Mouse (Mus musculus) hindbrain, embryonic 13.5 days (tissue): ENCODE measurements at regions not wholly inside any gene's neighbourhood (a gene's known extent, or its start where the extent isn't known, plus 50 kb on each side); places are given as distances from the start of the nearest gene placed in this dataset.

ENCODE experiments used
- ATAC-seq: fragments of 200-750 bp; cut with Nextera tagmentation; 2 replicates; pipeline ENCODE4 v1.8.0; 2017; ENCODE audit warnings: moderate TSS enrichment; ENCODE audit not compliant: low FRiP score
- H3K27ac ChIP-seq: fragments of 300-500 bp; sonication (generic); 2 replicates; pipeline ENCODE4 v1.5.1; 2015; ENCODE audit warnings: inconsistent platforms, mild to moderate bottlenecking, moderate library complexity
- H3K27me3 ChIP-seq: fragments of 300-500 bp; sonication (generic); 2 replicates; pipeline ENCODE4 v1.6.1; 2015; ENCODE audit warnings: mild to moderate bottlenecking, inconsistent platforms
- H3K36me3 ChIP-seq: fragments of 300-500 bp; sonication (generic); 2 replicates; pipeline ENCODE4 v1.6.1; 2015; ENCODE audit warnings: mild to moderate bottlenecking, inconsistent platforms
- H3K4me1 ChIP-seq: fragments of 300-500 bp; sonication (generic); replicated peaks from 2 replicates; pipeline ENCODE4 v1.6.1; 2015; ENCODE audit warnings: inconsistent platforms
- H3K4me2 ChIP-seq: fragments of 300-500 bp; sonication (generic); 2 replicates; pipeline ENCODE4 v1.6.1; 2015; ENCODE audit warnings: inconsistent platforms, mild to moderate bottlenecking, moderate library complexity
- H3K4me3 ChIP-seq: fragments of 300-500 bp; sonication (generic); 2 replicates; pipeline ENCODE4 v1.5.1; 2015; ENCODE audit warnings: mild to moderate bottlenecking, inconsistent platforms
- H3K9ac ChIP-seq: fragments of 300-500 bp; sonication (generic); 2 replicates; pipeline ENCODE4 v1.6.1; 2015; ENCODE audit warnings: mild to moderate bottlenecking, inconsistent platforms
- H3K9me3 ChIP-seq: fragments of 300-500 bp; sonication (generic); 2 replicates; pipeline ENCODE4 v1.6.1; 2016; ENCODE audit warnings: inconsistent platforms
- WGBS: fragments of 180-500 bp; shearing (Covaris S2); methylation state at CpG from one replicate; pipeline ENCODE4 v1.1.7; 2015; 5-methylcytosine and 5-hydroxymethylcytosine counted together

DNA sequence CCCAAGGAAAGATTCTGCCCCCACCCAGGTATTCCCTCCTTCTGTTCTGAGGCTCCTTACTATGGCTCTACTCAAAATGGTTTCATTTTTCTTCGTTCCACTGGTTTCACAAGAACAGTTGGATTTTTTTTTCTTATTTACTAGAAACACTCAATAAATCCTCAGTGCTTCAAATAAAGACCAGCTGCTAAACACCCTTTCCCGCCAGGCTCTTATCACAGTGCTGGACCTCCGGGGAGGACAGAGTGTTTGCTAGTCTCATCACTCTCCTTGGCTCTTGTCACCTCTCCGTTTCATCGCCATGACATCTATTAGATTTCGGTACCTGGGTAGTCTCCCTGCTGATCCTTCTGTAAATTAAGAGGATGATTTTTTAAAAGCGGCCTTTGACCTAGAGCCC lies 293.7 kb downstream of the Gm9195 start:
- Histone ChIP-seq H3K27ac (no peak overlapping the region), H3K9me3 (no peaks in the 10 kb centered on the region), H3K36me3 (no peaks in the 10 kb centered on the region), H3K9ac (no peak overlapping the region), H3K4me3 (no peak overlapping the region), H3K27me3 (no peaks in the 10 kb centered on the region), H3K4me1 (peaks cover 5% of the 10 kb centered on the region; the same call in 1 of the 2 replicates), H3K4me2 (no peak overlapping the region)
- no peak for ATAC-seq
- WGBS: 52% methylated on average over 7 of the region's 7 CpGs

DNA sequence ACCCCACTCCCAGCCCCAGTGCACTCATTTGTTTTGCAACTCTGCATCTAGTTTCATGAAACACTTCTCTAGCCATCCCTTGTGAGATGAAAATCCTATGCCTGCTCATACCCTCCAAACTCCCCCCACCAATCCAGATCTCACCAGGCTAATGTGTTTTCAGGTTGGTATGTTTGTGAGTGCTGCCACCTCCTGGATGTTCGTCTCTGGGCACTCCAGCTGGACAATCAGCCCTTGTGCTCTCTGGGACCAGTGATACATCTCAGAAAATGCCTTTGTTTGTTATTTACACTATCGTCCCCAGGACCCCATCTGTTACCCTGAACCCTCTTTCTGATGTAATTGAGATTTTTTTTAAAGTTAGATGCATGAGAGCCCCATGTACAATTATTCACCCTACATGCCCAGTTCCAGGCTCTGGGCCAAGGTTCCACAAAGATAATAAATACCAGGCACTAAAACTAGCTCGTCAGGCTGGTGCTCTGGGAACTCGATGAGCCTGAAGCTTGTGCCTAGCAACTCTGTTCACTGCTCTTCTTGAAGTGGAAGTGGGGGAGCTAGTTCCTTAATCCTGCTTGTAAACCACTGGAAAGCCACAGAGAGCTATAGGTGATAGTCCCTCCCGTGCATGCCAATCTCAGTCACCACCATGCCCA lies 304.2 kb downstream of the Gm9195 start:
- no peaks in the 10 kb centered on the region for H3K9me3 ChIP-seq
- no peak overlapping the region for H3K9ac ChIP-seq
- H3K27me3 ChIP-seq: no peaks in the 10 kb centered on the region
- no peaks in the 10 kb centered on the region for H3K36me3 ChIP-seq
- H3K4me2 ChIP-seq: no peak overlapping the region
- WGBS: 33% methylated on average over 5 of the region's 5 CpGs
- H3K4me1 ChIP-seq: no peaks in the 10 kb centered on the region
- peak; percentile 79 for ATAC-seq
- H3K4me3 ChIP-seq: no peak overlapping the region
- H3K27ac ChIP-seq: no peak overlapping the region

DNA sequence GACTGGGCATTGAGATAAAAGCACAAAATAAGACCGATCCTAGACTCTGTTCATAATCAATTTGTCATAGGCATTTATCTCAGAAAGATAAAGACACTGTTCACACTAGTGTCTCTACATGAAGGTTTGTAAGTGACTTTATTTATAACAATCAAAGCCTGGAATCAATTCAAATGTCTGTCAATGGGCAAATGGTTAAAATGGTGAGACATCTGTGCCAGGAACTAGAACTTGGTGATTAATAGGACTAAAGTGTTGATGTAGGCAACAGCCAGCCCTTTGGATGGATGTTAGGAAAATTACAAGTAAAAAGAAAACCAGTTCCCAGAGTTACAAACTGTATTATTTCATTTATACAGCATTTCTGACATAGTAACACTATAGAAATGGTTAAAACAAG lies 315.9 kb downstream of the Gm9195 start:
- no peak overlapping the region for H3K27ac ChIP-seq
- H3K4me1 ChIP-seq: no peaks in the 10 kb centered on the region
- no peak overlapping the region for H3K4me3 ChIP-seq
- 86% methylated on average over 1 of the region's 1 CpGs for WGBS
- ATAC-seq: no peak
- H3K36me3 ChIP-seq: no peaks in the 10 kb centered on the region
- H3K9me3 ChIP-seq: no peaks in the 10 kb centered on the region
- no peak overlapping the region for H3K9ac ChIP-seq
- H3K4me2 ChIP-seq: no peak overlapping the region
- H3K27me3 ChIP-seq: no peaks in the 10 kb centered on the region

DNA sequence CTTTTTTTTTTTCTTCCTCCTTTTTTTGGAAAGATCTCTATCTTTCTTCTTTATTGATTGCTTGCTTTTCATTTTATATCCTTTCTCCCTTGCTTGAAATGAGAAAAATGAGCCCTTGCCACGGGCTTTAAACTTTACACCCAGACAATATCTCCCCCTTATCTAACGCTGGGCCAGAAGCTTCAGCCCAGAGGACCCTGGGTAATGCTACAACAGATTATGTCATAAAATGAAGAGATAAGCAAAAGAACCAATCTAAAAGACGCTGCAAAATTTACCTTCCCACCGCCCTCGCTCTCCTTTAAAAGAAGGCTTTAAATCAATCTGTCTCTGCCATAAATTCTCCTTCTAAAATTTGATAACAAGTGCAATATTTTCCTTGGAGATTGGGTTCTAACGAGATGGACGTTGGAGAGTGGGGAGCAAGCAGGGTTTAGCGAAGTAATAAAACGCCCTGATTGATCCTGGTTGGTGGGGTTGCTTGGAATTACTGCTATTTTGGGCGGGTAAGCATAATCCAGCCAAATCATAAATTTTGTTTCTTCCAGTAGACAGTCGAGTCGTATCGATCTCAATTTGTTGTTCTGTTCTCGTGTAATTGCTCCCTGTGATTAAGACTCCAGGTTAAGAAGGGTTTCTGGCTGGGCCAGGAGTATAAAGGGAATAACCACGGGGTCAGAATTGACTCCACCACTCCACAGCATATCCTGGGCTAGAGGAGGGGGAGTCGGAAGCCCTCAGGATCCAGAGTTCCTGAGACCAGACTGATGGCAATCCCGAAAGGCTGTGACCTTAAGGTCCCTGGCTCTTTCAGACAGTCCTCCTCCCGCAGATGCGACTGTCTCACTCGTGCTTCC lies 318.9 kb downstream of the Gm9195 start:
- H3K4me3 ChIP-seq: no peak overlapping the region
- H3K4me1 ChIP-seq: no peaks in the 10 kb centered on the region
- no peaks in the 10 kb centered on the region for H3K27me3 ChIP-seq
- no peak overlapping the region for H3K9ac ChIP-seq
- H3K27ac ChIP-seq: no peak overlapping the region
- no peak overlapping the region for H3K4me2 ChIP-seq
- no peaks in the 10 kb centered on the region for H3K36me3 ChIP-seq
- no peaks in the 10 kb centered on the region for H3K9me3 ChIP-seq
- WGBS: 79% methylated on average over 20 of the region's 20 CpGs
- no peak for ATAC-seq

DNA sequence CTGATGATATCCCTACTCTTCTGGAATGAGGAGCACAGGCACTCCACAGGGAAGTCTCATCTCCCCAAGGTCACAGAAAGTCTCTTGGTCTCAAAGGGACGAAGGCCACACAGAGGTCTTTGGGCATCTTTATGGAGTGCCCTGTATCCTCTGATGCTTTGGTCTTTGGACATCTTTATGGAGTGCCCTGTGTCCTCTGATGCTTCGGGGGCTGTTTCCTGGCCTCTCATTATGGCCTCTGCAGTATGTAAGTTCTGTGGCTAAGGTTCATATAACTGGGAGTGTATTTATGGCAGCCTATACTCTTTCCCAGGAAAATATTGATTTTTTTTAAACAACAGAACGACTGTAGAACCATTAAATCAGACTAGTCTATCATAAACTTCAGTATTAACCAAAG lies 319.9 kb downstream of the Gm9195 start:
- Histone ChIP-seq H3K9ac (no peak overlapping the region), H3K4me1 (no peaks in the 10 kb centered on the region), H3K4me2 (no peak overlapping the region), H3K4me3 (no peak overlapping the region), H3K9me3 (no peaks in the 10 kb centered on the region), H3K27ac (no peak overlapping the region), H3K27me3 (no peaks in the 10 kb centered on the region), H3K36me3 (no peaks in the 10 kb centered on the region)
- no peak for ATAC-seq
- 81% methylated on average over 3 of the region's 3 CpGs for WGBS

DNA sequence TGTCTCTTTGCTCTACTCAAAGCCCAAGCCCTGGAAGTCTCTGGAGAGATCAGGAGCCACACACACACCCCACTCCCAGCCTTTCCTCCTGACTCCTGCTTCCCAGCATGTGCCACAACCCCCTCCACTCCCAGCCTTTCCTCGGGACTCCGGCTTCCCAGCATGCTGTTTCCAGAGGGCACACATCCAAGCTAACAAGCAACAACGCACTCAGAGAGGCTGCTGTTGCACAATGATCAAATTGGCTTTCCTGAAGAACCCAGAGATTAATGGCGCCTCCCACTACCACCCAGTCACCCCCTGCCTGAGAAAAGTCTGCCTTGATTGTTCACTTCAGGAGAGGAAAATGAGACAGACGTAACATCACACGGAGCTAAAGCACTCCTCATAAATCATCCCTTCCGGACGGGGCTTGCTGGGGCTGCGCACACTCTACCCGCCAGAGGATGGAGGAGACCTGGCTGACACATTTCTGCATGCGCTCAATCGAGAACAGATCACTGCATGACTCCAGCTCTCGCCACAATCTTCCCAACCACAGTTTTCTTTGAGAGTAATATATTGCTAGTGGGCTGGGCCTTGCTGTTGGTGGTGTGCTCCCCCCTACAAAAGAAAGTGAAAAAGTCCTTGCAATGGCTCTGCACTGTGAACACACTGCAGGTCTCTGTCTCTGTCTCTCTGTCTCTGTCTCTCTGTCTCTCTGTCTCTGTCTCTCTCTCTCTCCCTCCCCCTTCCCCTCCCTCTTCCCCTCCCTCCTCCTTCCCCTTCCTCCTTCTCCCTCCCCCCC lies 332.9 kb downstream of the Gm9195 start:
- 0 out of 2 replicates have a peak overlapping the region, but pooled peaks have one; percentile 4 for H3K4me3 ChIP-seq
- no peaks in the 10 kb centered on the region for H3K36me3 ChIP-seq
- peak overlapping the region; percentile 70 for H3K27ac ChIP-seq
- WGBS: 18% methylated on average over 13 of the region's 13 CpGs
- H3K4me1 ChIP-seq: peaks cover 11% of the 10 kb centered on the region
- no peaks in the 10 kb centered on the region for H3K27me3 ChIP-seq
- no peaks in the 10 kb centered on the region for H3K9me3 ChIP-seq
- H3K4me2 ChIP-seq: peak overlapping the region; percentile 38
- H3K9ac ChIP-seq: no peak overlapping the region
- ATAC-seq: peak; percentile 82

DNA sequence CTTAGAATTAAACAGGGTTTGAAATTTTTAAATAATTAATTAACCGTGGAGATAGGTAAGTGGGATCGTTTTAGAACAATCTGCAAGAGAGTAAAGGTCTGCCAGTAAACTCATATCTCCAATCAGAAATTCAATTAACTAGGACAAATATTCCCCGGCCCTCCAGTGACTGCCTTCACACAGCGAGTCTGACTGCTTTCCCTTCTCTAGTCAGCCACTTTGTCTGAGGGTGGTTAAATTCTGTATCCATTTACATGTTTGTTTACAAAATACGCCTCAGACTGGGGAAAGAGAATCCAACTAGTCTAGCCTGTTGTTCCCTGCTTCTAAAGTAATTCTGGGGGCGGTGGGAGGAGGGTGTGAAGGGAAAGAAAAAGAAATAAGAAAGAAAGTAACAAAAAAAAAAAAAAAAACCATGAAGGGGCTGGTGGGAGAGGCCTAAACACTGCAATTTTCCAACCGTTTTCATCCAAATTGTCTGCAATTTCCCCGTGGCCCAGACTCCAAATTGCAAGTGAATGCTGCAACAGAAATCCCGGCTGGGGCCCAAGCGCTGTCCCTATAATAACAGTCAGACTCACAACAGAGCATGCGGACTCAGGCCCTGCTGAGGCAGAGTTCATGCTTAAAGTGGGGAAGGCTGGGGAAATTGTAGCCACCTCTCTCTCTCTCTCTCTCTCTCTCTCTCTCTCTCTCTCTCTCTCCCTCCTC lies 336.3 kb downstream of the Gm9195 start:
- Histone ChIP-seq H3K36me3 (no peaks in the 10 kb centered on the region), H3K27ac (peak overlapping the region; percentile 35; the same call in 1 of the 2 replicates), H3K27me3 (no peaks in the 10 kb centered on the region), H3K4me3 (no peak overlapping the region), H3K9me3 (no peaks in the 10 kb centered on the region), H3K4me1 (peaks cover 17% of the 10 kb centered on the region), H3K9ac (no peak overlapping the region), H3K4me2 (no peak overlapping the region)
- ATAC-seq: no peak
- WGBS: 25% methylated on average over 11 of the region's 11 CpGs

DNA sequence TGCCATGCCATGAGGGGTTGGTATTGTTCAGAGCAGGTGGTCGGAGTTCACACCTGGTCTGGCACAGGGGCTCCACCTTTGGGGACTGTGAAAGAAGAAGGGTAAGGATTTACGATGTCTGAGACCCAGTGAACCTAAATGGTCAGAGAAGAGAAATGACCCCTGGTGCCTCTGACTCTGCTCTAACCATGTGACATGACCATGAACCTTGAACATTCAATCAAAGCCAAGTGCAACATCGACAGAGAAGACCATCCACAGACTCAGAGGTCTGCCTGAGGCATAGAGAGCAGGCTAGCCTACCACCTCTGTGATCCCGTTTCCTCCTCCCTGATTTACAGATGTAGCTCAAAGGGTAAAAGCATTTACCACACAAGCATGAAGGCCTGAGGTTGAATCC lies 340.0 kb downstream of the Gm9195 start:
- 79% methylated on average over 4 of the region's 4 CpGs for WGBS
- H3K4me3 ChIP-seq: no peak overlapping the region
- no peaks in the 10 kb centered on the region for H3K36me3 ChIP-seq
- no peaks in the 10 kb centered on the region for H3K27me3 ChIP-seq
- H3K9me3 ChIP-seq: no peaks in the 10 kb centered on the region
- peaks cover 24% of the 10 kb centered on the region for H3K4me1 ChIP-seq
- no peak for ATAC-seq
- no peak overlapping the region for H3K27ac ChIP-seq
- no peak overlapping the region for H3K9ac ChIP-seq
- no peak overlapping the region for H3K4me2 ChIP-seq

DNA sequence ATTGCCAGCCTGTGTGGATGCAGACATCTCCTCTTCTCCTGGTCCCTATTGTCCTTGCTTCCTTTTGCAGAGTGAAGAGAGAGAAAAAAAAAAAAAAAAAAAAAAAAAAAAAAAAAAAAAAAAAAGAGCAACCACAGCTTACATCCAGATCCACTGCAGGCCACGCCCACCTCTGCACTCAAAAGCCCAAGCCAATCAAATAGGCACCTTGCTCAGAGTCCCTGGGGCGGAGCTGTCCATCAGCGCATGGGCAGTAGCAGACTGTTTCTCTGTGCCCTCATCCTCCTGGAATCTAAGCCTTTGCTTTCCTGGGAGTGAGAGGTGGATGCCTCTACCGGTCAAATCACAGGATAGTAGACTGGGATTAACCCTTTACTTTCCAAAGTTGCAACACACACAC lies 342.2 kb downstream of the Gm9195 start:
- Histone ChIP-seq H3K9me3 (no peaks in the 10 kb centered on the region), H3K4me2 (no peak overlapping the region), H3K9ac (no peak overlapping the region), H3K4me1 (peaks cover 26% of the 10 kb centered on the region), H3K27ac (no peak overlapping the region), H3K4me3 (no peak overlapping the region), H3K27me3 (no peaks in the 10 kb centered on the region), H3K36me3 (no peaks in the 10 kb centered on the region)
- 31% methylated on average over 4 of the region's 4 CpGs for WGBS
- peak; percentile 48; the same call in 1 of the 2 replicates for ATAC-seq

DNA sequence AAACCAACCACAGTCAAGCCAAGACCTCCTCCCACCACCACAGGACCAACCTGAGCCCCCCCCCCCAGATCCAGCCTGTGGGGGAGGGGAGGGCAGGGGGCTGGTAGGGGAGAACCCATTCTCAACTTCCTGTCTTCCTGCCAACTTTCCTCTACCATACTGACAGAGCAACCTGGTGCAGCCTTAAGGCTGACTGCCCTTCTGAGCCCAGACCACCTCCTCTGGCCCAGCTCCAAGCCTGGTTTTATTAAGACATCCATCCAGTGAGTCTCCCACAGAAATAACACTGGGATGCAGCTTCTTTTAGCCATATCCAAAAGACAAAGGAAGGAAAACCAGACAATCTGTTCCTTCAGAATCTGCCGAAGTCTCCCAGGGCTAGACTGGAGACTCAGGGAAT lies 342.8 kb downstream of the Gm9195 start:
- no peak overlapping the region for H3K4me2 ChIP-seq
- peaks cover 26% of the 10 kb centered on the region for H3K4me1 ChIP-seq
- no peaks in the 10 kb centered on the region for H3K9me3 ChIP-seq
- WGBS: 65% methylated on average over 1 of the region's 1 CpGs
- no peak overlapping the region for H3K9ac ChIP-seq
- no peak for ATAC-seq
- no peak overlapping the region for H3K27ac ChIP-seq
- no peak overlapping the region for H3K4me3 ChIP-seq
- no peaks in the 10 kb centered on the region for H3K27me3 ChIP-seq
- no peaks in the 10 kb centered on the region for H3K36me3 ChIP-seq

DNA sequence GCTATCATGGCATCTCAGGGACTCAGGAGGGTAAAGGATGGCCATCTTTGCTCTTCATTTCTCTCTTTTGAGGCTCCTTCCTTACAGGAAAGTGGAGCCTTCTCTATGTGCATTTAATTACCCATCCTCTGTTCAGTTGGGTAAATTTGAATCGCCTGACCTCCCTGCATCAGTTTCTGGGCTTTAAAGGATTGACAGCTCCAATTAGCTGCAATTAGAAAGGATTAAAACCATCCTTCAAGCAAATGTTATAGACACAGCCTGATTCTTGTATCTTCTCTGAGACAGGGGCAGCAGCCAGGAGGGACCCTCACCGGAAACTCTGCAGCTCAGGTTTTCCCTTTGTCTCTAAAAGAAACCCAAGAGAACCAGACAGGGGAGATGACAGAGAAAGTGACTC lies 345.3 kb downstream of the Gm9195 start:
- no peaks in the 10 kb centered on the region for H3K36me3 ChIP-seq
- no peak overlapping the region for H3K4me2 ChIP-seq
- no peak overlapping the region for H3K4me3 ChIP-seq
- WGBS: 44% methylated on average over 2 of the region's 2 CpGs
- H3K9me3 ChIP-seq: no peaks in the 10 kb centered on the region
- H3K9ac ChIP-seq: no peak overlapping the region
- peaks cover 40% of the 10 kb centered on the region for H3K4me1 ChIP-seq
- peak overlapping the region; percentile 41; the same call in 1 of the 2 replicates for H3K27ac ChIP-seq
- no peaks in the 10 kb centered on the region for H3K27me3 ChIP-seq
- no peak for ATAC-seq
